Mouse (Mus musculus) thymus, postnatal 36 days (tissue): ENCODE measurements around the gene Pgap2.
A peak's percentile ranks its signal among the peaks of the same experiment; 100 is the strongest.

Experiments used
- DNase-seq, 2 experiments: peaks; one replicate each; pipeline ENCODE4 v3.0.0; 2022; ENCODE audit warnings: mixed read lengths in 2 of 2

The Pgap2 gene

DNA sequence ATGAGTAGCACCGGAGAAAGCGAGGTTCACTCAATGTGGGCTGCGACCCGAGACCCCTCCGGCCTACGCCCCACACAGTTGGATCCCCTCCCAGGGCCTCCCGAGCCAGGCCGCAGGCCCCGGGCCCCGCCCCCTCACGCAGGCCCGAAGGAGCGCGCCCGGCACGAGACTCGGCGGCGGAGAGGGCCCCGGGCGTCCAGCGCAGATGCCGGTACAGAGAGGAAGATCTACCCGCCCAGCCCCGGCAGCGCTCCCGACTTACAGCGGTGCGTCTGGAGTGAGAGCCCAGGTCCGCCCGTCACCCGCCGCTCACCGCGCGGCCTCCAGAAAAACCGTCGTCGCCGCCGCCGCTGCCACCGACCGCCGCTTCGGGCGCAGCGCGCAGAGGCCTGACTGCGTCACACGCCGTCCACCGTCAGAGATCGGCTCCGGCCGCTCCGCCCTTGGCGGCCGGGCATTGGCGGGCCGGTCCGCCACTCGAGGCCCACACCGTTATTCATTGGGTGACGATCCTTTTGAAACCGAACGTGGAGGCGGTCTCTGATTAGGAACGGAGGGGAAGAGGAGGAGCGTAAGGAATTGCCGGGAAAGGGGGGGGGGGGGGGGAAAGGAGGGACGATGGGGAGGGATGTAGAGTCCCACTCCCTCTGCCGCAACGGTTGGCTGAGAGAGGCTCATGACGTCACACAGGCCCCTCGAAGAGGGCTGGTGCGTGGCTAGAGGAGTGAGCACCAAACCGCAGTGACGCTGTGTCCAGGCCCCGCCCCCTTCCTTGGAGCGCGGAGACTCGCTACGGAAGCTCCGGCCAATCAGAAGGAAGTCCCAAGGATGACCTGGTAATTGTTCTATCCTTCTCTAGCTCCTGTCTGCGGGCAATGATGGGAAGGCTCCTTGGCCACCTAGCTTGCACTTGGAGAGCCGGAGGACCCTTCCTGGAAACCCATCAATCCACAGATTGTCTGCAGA is at the start of gene Pgap2, which contains the start of gene Nup98:
Pgap2 (plus strand) TSS at position 453 of the 966 bp plus-strand sequence.
Nup98 (minus strand) TSS at position 421 of the 966 bp plus-strand sequence.
- DNase-seq = peak; percentile 96 to 98

DNA sequence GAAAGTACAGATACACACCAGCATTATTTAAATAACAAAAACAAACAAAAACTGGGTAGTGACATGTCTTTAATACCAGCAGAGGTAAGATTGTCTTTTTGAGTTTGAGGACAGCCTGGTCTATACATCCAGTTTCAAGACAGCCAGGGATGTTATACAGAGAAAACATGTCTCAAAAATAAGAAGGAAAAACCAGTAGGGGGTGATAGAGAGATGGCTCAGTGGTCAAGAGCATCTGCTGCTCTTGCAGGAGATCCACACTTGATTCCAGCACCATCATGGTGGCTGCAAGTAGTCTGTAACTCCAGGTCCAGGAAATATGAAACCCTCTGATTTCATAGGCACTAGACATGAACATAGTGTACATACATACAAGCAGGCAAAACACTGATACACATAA is 39.7 kb upstream of the Pgap2 start:
- DNase-seq = no peak

DNA sequence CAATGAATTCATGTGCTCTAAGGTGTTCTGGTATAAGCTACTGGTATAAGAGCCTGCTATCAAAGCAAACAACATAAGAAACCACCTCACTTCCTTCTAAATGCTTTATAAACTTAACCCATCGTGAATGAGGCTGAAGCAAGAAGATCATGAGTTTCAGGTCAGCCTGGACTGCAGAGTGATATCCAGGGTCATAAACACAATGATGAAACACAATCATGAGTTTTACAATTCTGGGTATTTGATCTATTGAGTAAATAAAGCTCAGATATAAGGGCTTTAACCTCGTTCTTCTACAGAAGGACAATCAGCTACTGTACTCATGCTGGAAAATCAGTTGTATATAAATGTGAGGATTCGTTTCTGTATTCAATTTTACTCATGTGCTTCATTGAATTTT is 26.2 kb upstream of the Pgap2 start:
- no peak for DNase-seq

DNA sequence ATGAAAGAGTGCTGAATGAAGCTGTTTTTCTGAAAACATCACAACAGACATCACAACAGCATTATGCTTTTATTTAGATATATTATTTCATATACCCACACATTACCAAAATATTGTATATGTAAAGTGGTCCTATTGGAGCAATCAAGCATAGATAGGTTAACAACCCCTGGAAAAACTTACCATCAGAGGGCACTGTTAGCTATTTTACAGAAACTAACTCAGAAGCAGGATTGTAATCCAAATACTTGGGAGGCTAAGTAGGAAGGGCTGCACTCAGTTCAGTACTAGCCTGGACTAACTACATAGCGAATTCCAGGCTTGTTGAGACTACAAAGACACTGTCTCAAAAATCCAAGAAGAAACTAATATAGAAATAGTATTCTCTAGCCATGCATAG is 17.7 kb upstream of the Pgap2 start:
- DNase-seq = no peak

DNA sequence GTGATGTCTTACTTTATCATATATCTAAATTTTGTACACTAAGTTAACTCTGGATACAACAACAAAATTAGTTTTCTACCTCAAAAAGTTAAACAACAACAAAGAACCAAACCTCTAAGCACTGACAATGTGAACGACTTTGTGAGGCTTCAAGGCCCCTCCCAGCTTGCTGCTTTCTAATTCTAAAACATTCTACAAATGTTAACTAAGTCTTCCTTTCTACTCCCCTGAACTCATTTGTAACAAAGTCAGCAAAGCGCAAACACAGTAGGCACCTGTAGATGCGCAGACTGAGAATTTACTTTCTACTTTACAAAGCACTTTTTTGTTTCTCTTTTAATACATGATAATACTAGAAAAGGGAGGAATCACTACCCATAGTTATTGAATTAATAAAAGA is 9.4 kb upstream of the Pgap2 start:
- no peak for DNase-seq

DNA sequence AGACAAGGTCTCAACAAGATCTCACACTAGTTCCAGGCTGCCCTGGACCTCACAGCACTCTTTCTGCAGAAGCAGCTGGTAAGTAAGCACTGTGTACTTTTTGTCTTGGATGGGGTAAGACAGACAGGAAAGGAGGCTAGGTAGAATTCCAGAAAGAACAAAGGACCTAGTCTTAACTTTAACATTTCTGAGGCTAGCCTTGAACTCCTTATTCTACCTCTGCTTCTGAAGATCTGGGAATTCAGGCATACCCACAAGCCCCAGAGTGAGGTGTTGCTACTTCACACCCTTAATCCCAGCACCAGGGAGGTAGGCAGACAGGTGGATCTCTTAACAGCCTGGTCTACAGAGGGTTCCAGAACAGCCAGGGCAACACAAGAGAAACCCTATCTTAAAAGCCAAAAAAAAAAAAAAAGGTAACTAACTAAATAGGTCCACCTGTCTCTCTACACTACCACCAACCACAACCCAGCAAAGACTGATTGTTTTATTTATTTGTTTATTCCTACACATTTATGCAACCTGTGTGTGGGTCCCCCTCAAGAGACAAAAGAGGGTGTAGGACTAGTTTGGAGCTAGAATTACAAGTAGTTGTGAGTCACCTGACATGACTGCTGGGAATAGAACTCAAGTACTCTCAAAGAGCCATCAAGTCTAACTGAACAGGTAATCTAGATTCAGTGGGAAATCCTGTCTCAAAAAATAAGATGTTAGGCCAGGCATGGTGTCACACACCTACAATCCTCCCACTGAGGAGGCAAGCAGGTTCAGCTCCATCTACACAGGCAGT is 8.8 kb upstream of the Pgap2 start:
- no peak for DNase-seq

DNA sequence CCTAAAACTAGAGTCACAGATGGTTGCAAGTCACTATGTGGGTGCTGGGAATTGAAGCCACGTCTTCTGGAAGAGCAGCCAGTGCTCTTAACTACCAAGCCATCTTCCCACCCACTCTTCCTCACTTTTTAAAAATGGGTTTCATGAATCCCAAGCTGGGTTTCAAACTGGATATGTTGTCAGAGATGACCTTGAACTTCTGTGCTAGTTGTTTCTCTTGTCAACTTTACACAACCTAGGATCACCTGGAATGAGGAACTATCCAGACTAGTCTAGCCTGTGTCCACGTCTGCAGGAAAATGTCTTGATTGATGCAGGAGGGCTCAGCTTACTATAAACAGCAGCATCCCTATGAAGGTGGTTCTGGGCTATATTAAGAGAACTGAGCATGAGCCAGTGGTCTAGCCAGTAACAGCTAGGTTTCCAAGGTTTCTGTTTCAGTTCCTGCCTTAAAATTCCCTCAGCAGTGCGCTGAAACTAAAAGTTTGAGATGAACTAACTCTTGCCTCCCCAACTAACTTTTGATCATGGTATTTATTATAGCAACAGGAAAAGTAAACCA is 5.6 kb upstream of the Pgap2 start:
- no peak for DNase-seq

DNA sequence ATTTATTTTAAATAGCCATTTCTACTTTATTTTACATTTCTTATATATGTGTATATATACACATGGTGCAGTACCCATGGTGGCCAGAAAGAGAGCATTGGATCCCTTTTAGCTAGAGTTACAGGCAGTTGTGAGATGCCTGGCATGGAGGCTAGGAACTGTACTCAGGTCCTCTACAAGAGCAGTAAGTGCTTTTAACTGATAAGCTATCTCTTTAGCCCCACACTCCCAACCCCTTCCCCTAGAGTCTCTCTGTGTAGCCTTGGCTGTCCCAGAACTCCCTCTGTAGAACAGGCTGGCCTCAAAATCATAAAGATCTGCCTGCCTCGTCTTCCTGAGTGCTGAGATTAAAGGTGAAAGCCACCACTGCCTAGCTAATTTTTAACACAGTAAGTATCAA is 4.4 kb upstream of the Pgap2 start:
- no peak for DNase-seq

DNA sequence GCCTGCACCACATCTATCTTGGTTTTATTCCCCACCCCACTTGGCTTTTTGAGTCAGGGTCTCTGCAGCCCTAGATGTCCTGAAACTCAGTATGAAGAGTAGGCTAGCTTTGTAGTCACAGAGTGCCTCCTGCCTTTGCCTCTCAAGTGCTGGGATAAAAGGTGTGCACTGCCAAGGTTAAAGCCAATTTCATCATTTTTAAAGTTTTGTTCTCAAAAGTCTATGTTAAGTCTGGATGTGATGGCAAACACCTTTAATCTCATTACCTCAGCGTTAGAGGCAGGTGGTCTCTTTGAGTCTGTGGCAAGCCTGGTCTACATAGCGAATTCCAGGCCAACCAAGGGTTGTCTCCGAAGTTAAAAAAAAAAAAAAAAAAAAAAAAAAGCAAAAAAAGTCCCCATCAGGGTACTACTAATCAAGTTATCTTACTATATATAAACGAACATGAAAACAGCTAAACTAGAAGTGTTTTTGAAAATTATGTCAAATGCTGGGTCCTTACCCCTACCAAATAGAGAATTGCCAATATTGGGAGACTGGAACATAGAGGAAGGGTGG is 1.1 kb upstream of the Pgap2 start:
- DNase-seq = no peak

DNA sequence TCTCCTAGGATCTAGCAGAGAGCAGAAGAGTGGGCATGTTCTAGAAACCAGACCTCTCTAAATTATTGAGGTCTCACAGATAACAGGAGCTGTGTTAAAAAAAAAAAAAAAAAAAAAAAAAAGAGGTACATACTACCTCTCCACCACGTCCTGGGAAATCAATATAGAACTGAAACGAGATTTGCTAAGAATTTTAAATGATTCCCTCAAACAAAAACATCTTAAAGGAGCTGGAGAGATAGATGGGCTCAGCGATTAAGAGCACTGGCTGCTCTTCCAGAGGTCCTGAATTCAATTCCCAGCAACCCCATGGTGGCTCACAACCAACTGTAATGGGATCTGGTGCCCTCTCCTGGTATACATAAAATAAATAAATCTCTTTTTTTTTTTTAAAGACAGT is 1.1 kb downstream of the Pgap2 start:
- no peak for DNase-seq

DNA sequence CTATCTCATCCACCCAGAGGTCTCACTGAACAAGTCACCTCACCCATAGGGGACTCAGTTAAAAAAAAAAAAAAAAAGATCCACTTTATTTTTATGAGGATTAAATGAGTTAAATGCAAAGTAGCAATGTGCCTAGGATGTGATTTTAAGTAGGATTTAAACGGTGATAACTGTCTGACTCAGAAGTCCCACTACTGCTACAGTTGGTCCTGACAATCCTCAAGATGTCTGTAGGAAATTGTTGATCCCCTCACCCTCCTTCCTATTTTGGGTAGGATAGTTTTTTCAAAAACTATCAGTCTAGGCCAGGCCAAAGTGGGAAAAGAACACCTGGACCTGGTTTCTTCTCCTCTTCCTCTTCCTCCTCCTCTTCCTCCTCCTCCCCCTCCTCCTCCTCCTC is 11.9 kb downstream of the Pgap2 start:
- DNase-seq = no peak

DNA sequence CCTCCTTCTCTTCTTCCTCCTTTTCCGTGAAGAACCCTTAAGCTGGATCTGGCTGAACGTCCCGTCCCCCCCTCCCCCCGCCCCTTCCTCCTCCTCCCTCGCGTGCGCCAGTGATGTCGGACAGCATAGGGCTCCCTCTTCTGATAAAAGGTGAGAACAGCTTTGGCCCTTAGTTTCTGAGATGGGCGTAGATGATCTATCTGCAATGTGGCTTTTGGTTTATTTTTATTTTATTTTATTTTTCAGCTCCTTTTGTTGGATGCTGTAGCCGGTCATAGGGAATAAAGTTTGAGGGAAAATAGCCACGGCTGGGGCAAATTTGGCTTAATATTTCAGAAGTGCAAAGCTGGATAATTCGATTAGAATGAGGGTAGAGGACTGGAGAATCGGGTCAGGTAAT is 12.3 kb downstream of the Pgap2 start:
- DNase-seq = no peak

DNA sequence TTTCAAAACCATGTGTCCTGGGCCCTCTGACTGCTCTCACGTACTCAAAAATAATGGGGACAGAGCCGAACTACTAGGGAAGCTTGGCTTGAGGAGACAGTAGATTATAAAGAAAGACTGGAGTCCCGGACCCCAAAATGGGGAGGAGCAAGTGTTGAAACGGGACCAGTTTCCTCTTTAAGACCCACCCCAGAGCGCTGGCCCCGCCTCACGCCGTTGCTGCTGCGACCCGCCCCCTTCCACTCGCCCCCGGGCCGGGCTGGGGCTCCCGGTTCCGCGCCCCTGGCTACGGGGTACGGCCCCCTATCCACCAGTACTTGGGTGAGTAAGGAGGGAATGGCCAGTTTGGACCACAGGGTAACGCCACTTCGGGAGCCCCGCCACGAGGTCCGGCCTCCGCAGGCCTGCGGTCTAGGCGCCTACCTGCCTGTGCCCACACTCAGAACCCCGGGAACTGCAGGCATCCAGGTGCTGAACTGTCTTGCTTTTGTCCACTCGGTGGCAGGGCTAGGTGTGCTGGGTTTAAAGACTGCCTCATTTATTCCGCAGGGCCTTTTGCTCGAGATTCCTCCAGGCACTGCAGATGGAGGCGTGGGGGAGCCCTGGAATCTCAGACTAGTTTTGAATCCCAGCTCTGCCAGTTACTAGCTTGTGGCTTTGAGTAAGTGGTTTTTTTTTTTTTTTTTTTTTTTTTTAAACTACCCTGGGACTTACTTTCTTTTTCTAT is 13.0 kb downstream of the Pgap2 start:
- peak; percentile 82 to 87 for DNase-seq

DNA sequence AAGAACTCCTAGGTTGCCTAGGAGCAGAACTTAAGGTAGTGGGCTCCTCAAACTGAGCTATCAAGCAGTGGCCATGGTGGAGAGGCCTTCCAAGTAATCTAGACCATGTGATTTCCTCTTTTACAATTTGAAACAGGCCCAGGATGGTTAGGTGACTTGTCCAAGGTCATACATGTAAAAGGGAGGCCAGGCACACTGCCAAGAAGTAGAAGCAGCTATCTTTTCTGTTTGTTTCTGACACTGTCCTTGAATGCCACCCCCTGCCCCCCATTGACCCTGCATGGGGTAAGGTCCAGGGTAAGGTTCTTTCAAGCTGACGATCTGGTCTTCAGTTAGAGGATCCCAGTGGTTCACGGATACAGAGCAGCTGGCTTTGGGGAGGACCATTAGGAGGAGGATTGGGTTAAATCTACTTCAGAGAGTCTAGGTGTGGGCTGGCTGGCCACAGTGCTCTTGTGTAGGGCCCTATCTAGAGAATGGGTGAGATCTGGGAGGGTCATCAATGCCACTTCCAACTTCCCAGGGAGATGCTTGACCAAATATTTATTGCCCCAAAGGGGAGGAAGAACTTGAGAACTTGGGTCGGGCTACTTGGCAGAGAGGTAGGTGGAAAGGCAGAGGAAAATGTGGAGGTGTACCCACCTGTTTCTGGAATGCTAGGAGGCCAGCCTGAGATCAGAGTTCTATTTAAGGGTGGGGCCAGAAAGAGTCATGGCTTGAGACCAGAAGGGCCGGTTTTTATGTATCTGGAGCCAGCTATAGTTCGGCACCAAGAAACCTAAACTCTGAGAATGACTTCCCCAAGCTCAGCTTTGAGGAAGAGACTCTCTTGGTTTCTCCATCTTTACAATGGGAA is 14.1 kb downstream of the Pgap2 start:
- no peak for DNase-seq

DNA sequence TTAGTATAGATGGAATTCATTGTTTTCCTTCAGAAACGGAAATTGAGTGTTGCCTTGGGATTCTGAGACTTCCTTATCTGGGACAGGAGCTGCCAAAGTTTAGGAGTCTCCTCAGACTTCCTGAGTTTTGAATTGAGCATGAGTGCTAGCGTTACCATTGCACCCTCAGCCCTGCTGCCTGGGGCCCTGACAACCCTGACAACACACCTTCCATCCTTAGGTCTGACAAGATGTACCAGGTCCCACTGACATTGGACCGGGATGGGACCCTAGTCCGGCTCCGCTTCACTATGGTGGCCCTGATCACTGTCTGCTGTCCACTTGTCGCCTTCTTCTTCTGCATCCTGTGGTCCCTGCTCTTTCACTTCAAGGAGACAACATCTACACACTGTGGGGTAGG is 16.0 kb downstream of the Pgap2 start:
- no peak for DNase-seq

DNA sequence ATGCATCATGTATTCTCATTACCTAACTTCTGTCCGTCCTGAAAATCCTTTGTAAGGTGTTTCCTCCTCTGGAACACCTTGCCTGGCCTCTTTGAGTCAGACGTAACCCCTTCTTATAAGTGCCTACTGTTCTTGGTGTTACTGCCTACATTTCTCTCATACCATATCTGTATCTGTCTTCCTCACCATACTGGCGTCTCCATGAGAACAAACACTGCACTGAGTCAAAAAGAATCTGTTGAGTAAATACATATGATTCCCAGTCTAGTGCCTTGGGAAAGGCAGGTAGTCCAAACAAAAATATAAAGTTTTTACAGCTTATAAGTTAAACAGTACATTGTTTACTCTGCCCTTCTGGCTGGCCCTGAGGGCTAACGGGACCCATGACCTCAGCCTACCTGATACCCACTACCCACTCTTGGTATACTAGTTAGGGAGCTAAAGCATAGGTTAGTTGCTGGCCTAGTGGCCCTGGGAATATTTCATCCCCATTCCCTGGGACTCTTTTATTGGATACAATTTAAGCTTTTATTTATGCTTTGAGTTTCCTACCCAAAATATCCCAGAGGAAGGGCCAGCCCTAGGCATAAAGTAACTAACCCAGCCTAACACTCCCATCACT is 18.2 kb downstream of the Pgap2 start:
- DNase-seq = no peak

DNA sequence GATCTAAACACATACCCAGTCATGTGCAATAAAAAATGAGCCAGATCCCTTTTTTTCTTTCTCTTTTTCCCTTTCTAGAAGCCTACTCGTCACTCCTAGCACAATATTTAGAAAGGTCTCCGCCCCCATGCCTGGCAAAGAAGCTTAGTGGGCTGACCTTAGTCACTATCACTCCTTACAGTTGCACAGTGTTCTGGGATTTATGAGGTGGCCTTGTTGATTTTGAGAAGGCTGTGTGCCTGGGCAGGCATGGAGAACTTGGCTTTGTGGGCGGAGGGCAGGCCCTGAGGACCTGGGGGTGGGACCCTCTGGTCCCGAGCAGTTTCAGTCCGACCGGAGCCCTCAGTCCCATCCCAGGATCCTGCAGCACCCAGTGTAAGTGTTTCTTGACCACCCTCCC is 19.8 kb downstream of the Pgap2 start:
- DNase-seq = no peak

DNA sequence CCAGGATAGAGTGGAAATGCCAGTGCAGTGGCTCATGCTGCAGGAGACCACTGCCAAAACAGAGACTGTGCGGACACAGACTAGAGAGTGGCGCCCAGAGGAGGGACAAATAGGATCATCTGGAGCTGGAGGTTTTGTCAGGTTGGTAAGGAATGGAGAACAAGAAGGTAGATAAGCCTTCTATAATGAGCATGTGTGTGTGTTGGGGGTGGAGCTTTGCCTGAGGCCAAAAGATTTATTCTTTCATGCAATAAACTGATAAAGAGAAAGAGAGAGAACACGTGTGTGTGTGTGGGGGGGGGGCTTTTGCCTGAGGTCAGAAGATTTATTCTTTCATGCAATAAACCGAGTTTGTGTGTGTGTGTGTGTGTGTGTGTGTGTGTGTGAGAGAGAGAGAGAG is 23.1 kb downstream of the Pgap2 start:
- DNase-seq = no peak

DNA sequence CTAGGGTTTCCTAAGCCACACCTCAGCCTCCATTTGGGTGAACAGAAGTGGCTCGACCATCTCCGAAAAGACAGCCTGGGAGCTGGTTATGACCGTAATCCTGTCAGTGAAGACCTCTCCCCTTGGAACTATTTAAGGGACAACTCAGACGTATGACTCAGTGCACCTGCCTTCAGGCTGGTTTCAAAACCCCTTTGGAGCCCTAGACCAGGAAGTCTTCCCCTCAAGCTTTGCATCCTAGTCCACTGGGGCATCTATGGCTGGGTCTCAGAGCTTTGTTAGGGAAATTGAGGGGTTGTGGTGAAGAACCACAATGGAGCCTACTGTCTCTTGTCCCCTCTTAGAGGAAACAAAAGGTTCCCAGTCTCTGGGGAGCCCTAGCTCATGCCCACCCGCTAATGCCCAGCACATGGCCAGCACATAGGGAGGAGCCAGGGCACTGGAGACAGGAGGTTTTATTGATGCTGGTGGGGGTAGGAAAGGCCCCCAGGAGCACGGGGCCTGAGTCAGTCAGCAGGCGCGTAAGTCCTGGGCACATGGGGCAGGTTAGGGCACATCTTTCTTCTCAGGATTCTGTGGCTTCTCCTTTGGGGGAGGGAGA is 28.8 kb downstream of the Pgap2 start:
- DNase-seq = no peak

DNA sequence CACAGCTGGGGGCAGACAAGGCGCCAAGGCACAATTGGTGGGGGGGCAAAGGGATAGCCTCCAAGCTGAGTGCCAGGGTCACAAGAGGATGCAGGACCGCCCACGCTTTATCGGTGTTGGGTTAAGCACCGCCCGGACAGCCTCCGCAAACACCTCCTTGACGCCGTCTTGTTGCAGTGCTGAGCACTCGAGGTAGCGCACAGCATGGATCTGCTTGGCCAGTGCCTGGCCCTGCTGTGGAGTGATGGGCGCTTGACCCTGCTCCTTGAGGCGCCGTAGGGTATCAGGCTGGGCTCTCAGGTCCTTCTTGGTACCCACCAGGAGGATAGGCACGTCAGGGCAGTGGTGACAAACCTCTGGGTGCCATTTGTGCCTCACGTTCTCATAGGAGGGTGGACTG is 29.6 kb downstream of the Pgap2 start:
- no peak for DNase-seq

DNA sequence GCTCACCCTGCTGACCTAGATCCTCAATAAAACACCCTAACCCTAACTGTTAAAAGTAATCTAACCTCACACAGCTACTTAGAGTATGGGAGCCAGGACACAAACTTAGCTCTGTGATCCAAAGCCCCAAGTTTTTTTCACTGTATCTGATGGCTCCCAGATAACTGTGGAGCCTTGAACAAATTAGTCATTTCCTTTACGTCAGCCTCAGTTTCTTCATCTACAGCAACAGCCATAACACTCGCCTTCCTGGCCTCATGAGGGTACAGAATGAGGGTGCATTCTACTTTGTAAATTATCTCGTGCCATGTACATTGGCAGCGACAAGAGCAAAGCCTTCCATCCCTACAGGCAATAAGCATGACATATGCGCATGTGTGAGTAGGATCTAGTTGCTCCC is 32.4 kb downstream of the Pgap2 start:
- DNase-seq = no peak
